Mouse (Mus musculus): ENCODE measurements around the gene Tob1. TPM values are rescaled to one million over a fixed set of nuclear protein-coding genes. Genes with fewer than 3 reads are reported as not detected.

Gene Tob1
- polyA plus RNA-seq (2012; rRNA removed) = 52.7 and 92.2 TPM in 2 replicates

GRCm38 (mm10) chr11:94211124-94211603, at the start of gene Tob1:
Gene Tob1, plus strand, starts transcription at chr11:94211454.

DNA sequence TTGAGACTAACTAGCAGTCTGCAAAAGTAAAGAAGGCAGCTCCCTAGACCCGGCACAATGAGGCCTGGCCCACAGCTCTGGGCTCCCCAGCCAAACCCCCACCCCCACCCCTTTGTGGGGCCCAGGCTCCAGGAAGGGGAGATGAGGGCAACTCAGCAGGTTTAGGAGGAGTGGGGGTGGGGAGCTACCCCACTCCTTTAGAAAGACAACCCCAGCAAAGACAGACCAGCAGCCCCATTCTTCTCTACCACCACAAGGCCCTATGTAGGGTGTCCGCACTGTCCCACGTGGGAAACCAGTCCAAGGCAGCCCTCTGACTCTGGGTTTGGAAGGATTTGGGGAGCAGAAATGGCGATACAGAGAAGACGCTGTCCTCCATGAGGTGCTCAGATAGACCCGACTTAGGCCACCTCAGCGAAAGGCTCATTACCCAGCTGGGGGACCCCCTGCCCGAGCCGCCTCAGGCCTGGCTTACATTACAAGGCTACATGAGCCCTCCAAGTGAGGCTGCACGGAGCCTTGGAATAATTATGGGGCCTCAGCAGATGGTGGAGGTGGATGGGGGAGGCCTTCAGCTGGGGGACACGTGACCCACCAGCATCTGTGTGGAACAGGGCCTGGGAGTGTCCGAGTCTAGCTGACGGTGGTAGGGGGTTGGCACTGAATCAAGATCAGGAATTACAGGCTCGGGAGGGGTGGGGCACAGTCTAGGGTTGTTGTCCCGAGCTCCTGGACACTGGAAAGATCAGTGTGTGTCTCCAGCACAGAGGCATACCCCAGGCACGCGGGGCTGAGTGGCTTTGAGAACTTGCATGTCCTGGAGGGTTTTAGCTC, 34.9 kb downstream of the Tob1 start, which contains the start of gene Wfikkn2:
Gene Wfikkn2 (minus strand): TSS at position 51 of the 834 bp plus-strand sequence.

Other genes with a start within 250 kb of the Tob1 start
- 6.0 and 7.5 TPM in 2 replicates for gene Gm20390, start 243.2 kb upstream of the Tob1 start, polyA plus RNA-seq (2012; rRNA removed)
- 31.6 and 51.3 TPM in 2 replicates for gene Nme1, start 242.9 kb upstream of the Tob1 start, polyA plus RNA-seq (2012; rRNA removed)
- 5.2 and 5.9 TPM in 2 replicates for gene Spag9, start 215.4 kb upstream of the Tob1 start, polyA plus RNA-seq (2012; rRNA removed)
- 0.60 and 1.0 TPM in 2 replicates for gene Wfikkn2, start 34.6 kb downstream of the Tob1 start, polyA plus RNA-seq (2012; rRNA removed)
- gene Gm21885, start 70.4 kb downstream of the Tob1 start, polyA plus RNA-seq (2012; rRNA removed) = not detected in 2 replicates
- gene Luc7l3, start 110.5 kb downstream of the Tob1 start, polyA plus RNA-seq (2012; rRNA removed) = 0.78 and 1.2 TPM in 2 replicates
- gene Ankrd40, start 116.5 kb downstream of the Tob1 start, polyA plus RNA-seq (2012; rRNA removed) = 61.2 and 65.7 TPM in 2 replicates
- 129 and 173 TPM in 2 replicates for gene Abcc3, start 181.5 kb downstream of the Tob1 start, polyA plus RNA-seq (2012; rRNA removed)